Mouse (Mus musculus) urinary bladder, postnatal 4 days (tissue): ENCODE measurements around the gene Btbd9.
"Not testable (repeated sequence)": the region's sequence is repeated elsewhere in the genome, so short reads cannot be mapped to it uniquely, and the experiment has no call there.

ENCODE experiments used
- DNase-seq, 2 experiments: peaks; one replicate each; pipeline ENCODE4 v3.0.0; 2021 to 2022; ENCODE audit warnings: low spot score in 2 of 2

Btbd9 gene

DNA sequence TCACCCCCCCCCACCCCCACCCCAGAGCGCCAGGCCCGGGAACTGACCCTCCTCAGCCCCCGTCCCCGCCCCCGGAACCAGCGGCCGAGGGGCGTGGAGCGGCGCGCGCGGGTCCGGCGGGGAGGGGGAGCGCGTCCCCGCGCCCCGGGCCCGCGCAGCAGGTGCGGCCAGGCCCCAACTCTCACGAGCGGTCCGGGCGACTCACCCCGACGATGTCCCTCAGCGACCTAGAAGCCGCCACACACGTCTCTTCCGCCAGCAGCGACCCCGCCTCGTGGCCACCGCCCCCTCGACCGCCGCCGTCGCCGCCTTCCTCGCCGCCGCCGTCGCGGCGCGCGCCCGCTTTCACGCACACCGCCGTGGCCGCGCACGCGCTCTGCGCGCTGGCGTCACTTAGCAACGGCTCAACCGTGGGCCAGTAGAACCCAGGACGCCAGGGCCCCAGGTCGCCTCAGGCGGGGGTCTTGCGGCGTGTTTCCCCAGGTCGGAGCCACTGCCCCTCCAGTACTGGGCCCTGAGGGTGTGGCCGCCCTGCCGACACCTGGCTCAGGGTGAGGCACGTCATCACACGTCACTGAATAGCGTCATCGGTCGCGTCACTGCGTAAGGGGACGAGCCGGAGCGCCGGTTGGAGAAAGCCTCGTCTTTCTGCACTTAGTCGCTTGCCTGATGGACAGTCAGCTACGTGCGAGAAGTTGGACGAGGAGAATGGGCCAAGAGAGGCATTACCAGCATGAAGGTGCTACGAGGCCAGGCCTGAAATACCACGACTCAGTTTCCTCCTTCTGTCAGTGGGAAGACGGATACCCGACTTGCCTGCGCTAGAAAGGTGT lies at the start of gene Btbd9:
Gene Btbd9 (minus strand): TSS at position 548 of the 833 bp plus-strand sequence.
- peak; percentile 93 to 94 for DNase-seq

DNA sequence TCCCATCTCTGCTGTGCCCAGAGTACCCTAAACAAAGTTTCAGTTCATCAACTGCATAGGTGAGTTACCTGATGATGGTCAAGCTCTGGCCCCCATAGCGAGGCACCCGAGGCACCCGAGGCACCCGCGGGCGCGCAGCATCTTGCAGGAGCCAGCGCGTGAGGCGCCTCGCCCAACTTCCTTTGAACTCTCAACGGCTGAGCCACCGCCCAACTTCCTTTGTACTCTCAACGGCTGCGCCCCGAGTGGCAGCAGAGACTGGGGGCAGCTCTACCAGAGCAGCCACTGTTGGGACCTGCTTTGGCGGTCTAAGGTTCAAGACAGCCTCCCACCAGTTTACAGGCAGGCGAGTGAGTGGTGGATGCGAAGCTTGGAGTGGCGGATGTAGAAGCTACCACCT lies 47.8 kb upstream of the Btbd9 start, which contains the start of gene Dnah8:
Gene Dnah8 (plus strand): TSS at position 223 of the 400 bp plus-strand sequence.
- not testable (repeated sequence) for DNase-seq

DNA sequence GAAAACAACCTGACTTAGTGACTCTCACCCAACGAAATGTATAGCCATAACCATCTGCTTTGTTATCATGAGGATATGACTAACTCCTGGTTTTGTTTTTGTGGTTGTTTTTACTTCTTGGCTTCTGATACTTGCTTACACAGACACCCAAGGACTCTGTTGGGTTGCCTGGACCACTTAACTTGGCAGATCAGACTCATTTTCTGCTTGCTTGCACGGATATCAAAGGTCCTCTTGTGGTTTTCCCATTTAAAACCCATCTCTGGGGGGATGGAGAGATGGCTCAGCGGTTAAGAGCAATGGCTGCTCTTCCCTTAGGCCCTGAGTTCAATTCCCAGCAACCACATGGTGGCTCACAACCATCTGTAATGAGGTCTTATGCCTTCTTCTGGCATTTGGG lies 46.9 kb upstream of the Btbd9 start:
- DNase-seq: peak in 1 of 2 experiments; percentile 10

DNA sequence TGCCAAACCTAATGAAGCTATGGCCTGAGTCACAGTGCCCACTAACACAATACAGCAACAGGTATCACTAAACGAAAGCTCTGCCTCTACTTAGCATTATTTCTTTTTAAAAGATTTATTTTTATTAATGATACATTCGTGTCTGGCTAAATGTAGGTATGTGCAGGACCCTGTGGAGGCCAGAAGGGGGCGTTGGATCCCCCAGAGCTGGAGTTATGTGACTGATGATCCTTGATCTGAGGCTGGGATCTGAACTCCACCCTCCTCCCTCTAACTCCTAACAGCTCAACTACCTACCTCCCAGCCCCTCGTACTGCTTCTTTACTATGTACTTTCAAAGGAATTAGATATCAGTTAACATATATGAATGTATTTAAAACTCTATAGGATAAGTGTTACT lies 45.2 kb upstream of the Btbd9 start:
- peak in 1 of 2 experiments; percentile 54 for DNase-seq

DNA sequence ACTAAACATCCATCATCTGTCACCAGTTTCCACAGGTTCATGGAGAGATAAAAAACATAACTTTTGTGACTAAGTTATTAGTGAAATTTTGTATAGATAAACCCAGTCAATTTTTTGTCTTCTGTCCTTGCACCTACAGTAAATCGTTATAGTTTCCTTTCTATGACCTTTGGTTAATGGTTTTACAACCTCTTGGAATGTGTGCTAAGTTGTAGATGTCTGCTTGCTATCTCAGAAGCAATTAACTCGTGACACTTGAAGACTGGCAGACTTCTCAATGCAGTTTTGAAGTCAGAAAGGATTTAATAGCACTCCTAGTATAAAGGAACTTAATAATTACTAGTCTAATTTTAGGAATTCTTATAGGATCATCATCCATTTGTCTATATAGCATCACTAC lies 44.3 kb upstream of the Btbd9 start:
- DNase-seq: no peak

GRCm38 (mm10) chr17:30619153-30619552 lies 42.9 kb upstream of the Btbd9 start:
- DNase-seq: peak in 1 of 2 experiments; percentile 47

DNA sequence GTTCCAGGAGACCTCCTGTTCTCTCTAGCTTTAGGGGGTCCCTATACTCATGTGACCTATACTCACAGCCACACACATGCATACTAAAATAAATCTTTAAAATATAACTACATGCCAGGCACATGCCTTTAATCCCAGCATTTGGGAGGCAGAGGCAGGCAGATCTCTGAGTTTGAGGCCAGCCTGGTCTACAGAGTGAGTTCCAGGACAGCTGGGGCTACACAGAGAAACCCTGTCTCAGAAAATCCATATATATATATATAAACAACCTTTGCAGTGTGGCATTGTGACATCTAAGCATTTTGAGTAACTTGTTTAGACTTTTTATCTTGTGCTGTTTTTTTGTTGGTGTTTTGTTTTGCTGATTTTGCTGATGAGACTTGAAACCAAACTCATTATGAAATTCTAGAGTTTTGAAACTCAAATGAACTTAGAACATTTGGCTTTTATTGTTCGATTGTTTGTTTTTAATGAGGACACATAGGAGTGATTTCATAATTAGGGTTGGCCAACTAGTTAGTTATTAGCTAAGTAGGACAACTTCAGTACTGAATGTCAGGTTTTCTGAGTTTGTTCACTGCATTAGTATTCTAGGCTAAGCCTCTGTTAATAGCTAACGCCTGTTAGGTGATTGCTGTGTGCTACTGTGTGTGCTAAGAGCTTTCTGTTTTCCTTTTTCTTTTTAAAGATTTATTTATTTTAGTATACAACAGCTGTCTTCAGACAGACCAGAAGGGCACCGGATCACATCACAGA lies 42.0 kb upstream of the Btbd9 start:
- DNase-seq: no peak

DNA sequence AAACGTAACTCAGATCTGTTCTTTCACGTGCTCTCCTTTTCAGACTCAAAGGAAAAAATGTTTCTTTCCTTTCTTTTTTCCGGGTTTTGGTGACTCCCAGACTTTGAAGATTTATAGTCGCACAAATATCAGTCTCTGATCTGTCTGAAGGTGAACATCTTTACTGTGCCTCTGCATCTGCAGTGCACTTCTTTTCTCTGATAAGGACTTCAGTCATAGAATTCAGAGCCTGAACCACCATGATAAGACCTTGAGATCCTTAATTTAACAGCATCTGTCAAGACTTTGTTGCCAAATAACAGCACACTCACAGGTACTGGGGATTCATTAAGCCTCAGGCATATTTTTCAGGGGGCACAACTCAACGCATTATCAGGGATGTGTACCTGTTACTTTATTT lies 39.9 kb upstream of the Btbd9 start:
- DNase-seq: no peak

- no peak for DNase-seq
Measured at GRCm38 (mm10) chr17:30613350-30613749, 37.1 kb upstream of the Btbd9 start.

DNA sequence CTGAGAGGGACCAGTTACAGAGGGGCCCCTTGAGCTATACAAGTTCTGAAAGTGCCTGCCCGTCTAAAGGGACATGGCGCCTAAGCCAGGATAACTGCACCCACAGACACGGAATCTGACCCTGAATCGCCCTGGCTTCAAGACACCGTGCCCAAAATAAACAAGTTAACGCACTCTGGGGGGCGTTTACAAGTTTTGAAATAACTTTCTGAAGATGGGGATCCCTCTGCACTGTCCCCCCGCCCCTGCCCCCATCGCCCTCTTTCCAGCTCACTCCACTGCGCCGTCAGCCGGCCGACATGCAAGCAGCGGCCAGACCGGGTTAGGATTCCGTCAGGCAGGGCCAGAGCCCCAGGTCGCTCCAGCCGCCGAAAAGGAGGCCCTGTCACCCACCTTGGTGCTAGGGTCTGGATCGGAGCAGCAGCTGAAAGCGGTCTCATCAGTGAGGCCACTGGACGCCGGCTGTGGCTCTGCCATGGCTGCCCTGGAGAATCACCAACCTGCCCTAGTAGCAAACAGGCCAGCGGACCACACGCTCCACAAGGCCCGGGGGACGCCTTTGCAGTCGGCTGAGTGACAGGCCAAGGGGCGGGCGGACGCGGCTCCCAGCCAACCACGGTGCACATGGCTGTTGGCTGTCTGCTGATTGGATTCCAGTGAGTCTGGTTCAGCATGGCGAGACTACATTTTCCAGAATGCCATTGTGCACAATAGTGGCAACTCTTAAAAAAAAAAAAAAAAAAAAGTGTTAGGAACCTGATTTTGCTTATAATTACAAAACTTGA lies 36.0 kb upstream of the Btbd9 start:
- DNase-seq: peak; percentile 100

DNA sequence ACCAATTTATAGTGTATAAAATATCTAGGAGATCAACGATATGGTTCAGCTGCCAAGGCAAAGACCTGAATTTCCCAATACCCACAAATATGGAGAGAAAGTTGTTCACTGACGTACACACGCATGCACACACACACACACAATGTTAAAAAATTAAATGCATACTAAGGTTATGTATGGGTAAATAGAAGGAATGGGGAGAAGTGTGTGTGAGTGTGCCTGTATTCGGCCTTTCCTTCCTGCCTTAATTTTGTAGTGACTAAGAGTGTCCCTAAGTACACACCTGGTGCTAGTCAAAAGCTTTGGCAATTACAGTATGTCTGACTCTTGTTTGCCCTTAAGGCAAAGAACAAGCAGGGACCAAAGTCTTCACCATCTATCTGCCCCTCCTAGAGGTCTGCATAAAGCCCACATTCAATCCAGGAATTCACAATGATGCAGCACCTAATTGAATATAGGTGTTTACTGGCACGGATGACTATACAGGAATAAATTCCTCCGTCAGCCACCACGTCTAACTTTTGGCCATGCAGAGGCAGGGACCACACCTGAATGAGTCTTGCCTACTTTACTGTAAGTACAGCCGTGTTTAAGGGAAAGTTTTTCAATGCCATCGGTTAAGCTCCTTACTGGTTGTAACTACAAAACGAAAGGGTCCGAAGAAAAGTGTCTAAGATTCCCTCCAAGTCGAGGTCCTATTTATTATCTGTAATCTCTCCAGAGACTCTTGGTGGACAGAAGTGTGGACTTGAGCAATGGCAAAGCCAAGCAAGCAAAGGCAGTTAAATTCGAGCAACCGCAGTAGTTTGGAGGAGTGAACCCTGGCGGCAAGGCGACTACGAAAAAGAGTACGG lies 35.2 kb upstream of the Btbd9 start:
- peak in 1 of 2 experiments; percentile 52 for DNase-seq

DNA sequence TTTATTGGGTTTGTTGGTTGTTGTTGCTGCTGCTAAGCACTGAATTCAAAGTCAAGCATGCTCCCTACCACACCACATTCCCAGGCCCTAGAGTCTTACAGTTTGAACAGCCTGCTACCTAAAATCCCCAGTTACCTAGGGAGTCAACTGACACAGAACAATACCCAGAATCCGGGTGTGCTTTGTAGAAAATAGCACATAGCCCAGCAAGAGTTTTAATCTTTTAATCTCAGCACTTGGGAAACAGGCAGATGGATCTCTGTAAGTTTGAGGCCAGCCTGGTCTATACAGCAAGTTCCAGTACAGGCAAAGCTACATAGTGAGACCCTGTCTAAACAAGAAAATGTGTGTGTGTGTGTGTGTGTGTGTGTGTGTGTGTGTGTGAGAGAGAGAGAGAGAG lies 34.5 kb upstream of the Btbd9 start:
- DNase-seq: peak in 1 of 2 experiments; percentile 8

DNA sequence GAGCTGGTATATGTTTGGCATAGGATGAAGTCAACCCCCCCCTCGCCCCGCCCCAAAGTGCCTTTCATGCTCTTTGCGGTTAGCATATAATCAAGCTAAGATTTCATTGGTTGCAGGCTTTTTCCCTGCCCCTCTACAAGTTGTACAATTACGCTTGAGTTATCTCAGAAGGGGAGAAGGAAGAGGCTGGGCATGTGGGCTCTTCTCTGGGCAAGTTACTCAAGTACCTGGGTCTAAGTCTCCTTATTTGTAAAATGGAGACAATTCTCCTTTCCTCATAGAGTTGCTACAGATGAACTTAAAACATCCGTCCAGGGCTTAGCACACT lies 33.7 kb upstream of the Btbd9 start:
- no peak for DNase-seq

DNA sequence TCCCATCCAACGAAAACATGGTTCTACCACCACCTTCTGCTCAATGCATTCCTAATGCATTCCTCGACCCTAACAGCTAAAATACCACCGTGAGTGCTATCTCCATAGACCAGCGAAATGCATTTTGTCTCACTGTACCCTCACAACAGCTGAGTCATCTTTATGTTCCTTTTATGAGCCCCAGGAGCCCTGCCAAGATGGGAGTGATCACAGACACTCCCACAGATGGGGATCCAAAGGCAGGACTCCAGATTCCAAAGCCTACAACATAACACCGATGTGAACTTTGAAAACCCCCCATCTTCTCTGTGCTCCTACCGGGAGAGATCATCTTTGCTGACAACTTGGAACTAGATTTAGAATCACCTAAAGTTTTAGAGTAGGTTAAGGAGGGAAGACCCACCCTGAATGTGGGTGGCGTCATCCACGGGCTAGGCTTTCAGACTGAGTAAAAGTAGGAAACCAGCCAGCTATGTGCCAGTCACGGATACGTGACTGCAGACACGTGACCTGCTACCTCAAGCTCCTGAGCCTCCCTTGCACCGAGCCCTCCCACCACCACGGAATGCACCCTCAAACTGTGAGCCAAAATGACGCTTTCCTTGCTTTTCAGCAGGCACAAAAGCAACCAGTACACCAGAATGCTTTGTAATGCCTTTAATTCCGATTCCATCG lies 33.2 kb upstream of the Btbd9 start:
- DNase-seq: peak; percentile 52 to 72

DNA sequence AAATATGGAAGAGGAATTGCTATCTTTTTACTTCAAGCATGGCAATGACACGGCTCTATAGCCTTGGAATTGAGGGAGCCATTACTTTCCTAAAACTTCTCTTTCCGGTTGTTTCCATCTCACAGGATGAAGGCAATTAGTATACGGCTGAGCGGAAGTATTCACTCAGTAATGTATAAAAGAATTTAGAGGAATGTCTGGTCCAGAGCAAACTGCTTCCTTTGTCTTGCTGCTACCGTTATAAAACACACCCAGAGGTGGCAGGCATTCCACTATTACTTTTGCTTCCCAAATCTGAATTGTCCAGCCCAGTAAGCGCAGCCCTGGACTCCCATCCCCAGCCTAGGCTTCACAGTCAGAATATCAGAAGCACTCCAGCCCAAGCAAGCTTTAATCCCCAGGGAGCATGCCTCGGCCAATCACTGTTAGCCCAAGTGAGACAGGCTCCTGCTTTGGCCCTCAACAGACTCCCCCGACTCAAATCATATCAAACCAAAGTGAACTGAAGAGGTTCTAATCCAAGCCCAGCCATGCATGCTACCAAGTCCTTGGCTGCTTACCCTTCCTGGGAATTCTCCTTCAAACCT lies 31.7 kb upstream of the Btbd9 start:
- DNase-seq: peak in 1 of 2 experiments; percentile 57

DNA sequence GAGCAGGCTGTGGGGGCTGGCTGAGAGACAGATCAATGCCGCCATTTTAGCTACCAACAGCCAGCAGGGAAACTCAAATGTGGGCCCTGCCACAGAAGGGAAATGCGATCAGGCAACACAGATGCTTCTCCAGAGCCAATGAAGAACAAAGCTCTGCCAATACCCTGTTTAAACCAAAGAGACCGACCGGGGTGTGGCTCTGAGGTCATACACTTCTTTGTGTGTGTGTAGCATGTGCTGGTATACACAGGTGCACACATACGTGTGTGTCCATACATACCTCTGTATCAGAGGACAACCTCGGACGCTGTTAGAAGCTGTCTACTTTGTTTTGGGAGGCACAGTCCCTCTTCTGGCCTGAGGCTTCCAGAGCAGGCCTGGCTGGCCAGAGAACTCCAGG lies 31.0 kb upstream of the Btbd9 start:
- peak in 1 of 2 experiments; percentile 55 for DNase-seq

DNA sequence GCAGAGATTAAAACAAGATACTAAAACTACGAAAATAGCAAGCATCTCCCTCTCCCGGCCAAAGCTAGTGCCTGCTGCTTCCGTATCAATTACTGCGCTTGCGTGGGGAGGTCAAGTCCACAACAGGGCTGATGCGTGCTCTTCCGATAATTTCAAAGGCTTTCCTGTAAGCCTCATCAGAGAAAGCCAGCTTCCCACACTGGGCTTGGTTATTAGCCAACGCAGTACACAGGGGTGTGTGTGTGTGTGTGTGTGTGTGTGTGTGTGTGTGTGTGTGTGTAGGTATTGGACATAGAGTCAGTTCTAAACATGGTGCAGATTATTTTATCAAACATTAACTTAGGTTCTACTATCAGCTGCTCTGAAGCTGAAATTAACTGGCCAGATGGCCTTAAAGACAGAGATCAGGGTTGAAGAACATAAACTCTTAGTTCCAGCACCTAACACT lies 30.4 kb upstream of the Btbd9 start:
- DNase-seq: peak in 1 of 2 experiments; percentile 49

DNA sequence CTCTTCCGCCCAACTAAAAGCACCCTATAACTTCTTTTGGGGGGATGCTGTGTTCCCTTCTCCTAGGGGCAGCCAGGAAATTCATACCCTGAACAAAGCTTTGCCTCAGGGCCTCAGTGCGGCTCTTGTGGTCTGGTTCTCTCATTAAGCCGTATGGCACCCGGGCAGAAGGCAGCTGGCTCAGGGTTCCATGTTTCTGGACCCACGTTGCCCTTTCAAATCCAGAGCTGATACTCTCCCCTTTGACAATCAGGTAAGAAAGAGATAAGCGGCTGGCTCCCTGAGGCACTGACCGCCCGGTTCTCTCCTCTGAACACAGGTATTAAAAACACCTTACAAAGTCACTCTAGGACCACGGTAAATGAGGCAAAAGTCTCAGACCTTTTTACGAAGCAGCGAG lies 29.9 kb upstream of the Btbd9 start:
- peak in 1 of 2 experiments; percentile 59 for DNase-seq

- DNase-seq: peak in 1 of 2 experiments; percentile 54
Measured at GRCm38 (mm10) chr17:30605001-30605400, 28.7 kb upstream of the Btbd9 start.

DNA sequence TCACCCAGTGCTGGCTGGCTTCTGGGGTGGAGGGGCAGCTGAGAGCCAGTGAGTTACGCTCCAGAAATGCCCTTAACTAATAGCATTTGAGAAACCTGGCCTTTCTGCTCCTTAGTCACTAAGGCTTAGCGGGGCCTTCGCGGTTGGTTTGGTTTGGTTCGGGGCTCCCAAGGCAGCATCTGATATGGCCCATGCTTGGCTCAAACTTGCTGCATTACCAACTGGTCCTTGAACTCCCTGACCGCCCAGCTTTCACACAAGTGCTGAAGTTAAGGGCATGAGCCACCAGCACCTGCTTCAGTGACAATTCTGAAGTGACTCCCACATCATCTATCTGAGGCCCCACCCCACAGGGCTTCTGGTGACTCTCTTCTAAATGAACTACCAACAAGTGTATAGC lies 28.0 kb upstream of the Btbd9 start:
- DNase-seq: peak in 1 of 2 experiments; percentile 58
